Mouse (Mus musculus): Measurements from ENCODE around the gene Elp1. TPM values are rescaled to one million over a fixed set of nuclear protein-coding genes. Genes with fewer than 3 reads are reported as not detected.

The Elp1 gene
- polyA plus RNA-seq, 1 experiment: 16.0 TPM

DNA sequence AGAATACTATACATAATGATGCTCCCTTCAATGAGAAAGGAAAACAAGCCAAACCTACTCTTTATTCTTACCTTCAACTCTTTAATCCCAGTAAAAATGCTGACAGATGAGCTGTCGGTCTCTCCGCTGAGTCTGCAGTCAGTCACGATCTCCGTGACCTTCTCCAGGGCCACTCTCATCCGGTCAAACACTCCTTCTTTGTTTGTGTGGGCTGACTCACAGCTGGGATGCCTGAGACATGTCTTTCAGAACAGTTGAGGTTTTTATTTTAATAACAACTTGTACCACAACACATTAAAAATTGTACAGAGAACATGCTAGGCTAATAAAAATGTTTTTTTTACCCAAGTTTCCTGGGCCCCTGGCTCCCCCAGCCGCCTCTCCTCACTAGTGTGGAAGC is 35.5 kb upstream of the Elp1 start:
- 82% methylated on average over 6 of the region's 6 CpGs for WGBS
- no peak overlapping the region for H3K4me3 ChIP-seq (replicated peaks; ENCODE audit: extremely low read depth, low read depth, low read length)
- no peak for DNase-seq
- no peak for TF ChIP-seq POLR2A (IDR thresholded peaks at IDR 0.05; ENCODE audit: borderline replicate concordance, extremely low read depth, low read depth, low read length)
- no peak for TF ChIP-seq CTCF (IDR thresholded peaks at IDR 0.05; ENCODE audit: insufficient read depth, low read length)
- H3K4me1 ChIP-seq (ENCODE audit: control insufficient read depth, insufficient read depth, low read length): no peaks in the 10 kb centered on the region

DNA sequence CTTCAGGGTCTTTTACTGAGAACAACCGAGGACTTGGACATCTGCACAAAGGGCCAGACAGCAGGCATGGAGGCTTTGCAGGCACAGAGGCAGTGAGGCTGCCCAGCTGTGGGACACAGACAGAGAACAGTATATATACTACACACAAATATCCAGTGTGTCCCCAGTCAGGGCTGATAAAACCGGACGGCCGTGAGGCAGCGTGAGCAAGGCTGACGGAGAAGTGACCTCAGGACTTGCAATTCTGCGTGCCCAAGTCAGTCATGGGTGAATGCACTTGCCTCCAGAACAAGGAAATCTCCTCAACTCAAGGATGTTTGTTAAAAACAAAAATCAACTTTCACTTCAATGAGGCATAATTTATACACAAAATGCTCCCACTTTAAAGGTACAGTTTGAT is 29.9 kb upstream of the Elp1 start:
- 80% methylated on average over 7 of the region's 7 CpGs for WGBS
- DNase-seq: no peak
- H3K4me3 ChIP-seq (replicated peaks; ENCODE audit: extremely low read depth, low read depth, low read length): no peak overlapping the region
- TF ChIP-seq POLR2A (IDR thresholded peaks at IDR 0.05; ENCODE audit: borderline replicate concordance, extremely low read depth, low read depth, low read length) (no peak), CTCF (IDR thresholded peaks at IDR 0.05; ENCODE audit: insufficient read depth, low read length) (no peak)
- no peaks in the 10 kb centered on the region for H3K4me1 ChIP-seq (ENCODE audit: control insufficient read depth, insufficient read depth, low read length)

DNA sequence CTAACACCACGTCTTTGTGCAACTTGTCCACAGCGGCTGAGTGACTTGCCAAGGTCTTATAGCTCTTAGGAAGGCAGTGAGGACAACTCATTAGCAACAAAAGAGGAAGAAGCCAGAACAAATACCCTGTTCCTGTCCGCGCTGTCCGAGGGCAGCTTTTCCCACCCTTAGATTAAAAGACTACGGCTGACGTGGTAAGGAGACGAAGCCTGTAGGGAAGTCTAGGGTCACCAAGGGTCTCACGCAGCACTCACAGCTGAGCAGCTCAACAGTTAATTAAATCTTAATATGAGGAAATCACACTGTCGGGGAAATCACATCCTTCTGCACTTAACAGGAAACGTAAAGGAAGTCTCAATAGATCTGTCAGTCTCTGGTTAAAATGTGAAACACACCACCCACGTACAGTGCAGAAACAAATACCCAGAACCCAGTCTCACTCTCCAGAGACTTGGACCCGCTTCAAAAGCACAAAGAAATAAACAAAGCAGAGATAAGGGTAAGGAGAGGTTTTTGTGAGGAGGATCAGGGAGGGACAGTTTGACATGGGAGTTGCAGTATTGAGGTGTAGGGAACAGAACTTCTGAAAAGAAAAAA is 29.0 kb upstream of the Elp1 start:
- Histone ChIP-seq H3K4me3 (replicated peaks; ENCODE audit: extremely low read depth, low read depth, low read length) (peak overlapping the region; percentile 39), H3K4me1 (ENCODE audit: control insufficient read depth, insufficient read depth, low read length) (no peaks in the 10 kb centered on the region)
- TF ChIP-seq CTCF (IDR thresholded peaks at IDR 0.05; ENCODE audit: insufficient read depth, low read length) (no peak), POLR2A (IDR thresholded peaks at IDR 0.05; ENCODE audit: borderline replicate concordance, extremely low read depth, low read depth, low read length) (no peak)
- peak; percentile 7 for DNase-seq
- WGBS: 34% methylated on average over 13 of the region's 13 CpGs

DNA sequence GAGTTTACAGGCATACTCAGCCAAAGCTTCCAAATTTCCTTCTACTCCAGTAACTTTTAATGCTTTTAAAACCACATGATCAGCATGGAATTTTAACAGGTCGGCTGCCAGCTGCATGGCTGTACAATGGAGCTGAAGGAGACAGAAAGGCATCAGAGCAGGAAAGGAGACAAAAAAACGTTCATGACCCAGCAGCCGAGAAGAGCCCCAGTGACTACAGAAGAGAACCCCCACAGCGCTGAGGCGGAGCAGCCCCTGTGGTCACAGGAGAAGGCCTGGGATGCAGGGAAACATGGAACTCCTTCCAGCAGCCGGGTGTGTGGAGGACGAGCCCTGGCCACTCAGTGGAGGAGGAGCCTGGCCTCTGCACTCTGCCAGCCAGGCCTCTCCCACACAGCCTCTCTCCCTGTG is 27.4 kb upstream of the Elp1 start:
- peak; percentile 10 for DNase-seq
- 68% methylated on average over 7 of the region's 7 CpGs for WGBS
- no peak for TF ChIP-seq POLR2A (IDR thresholded peaks at IDR 0.05; ENCODE audit: borderline replicate concordance, extremely low read depth, low read depth, low read length)
- TF ChIP-seq CTCF (IDR thresholded peaks at IDR 0.05; ENCODE audit: insufficient read depth, low read length): no peak
- no peak overlapping the region for H3K4me3 ChIP-seq (replicated peaks; ENCODE audit: extremely low read depth, low read depth, low read length)
- no peaks in the 10 kb centered on the region for H3K4me1 ChIP-seq (ENCODE audit: control insufficient read depth, insufficient read depth, low read length)

DNA sequence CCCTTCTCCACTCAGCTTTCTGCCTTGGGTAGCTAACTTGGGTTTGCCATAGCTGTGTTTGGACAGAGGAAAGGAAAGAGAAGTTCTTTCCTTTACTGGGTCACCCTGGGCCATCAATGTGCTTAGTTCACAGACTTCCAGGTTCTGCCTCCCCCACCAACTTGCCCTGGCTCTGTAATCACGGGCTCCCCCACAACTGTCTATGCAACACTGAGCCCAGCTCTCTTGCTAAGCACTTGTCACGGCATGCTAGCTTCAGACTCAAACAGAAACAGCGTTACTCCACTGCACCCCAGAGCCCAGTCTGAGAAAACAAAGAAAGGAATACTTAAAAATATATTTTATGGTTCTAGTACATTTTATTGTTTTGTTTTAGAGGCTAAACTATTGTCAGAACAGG is 26.8 kb upstream of the Elp1 start:
- no peaks in the 10 kb centered on the region for H3K4me1 ChIP-seq (ENCODE audit: control insufficient read depth, insufficient read depth, low read length)
- no peak overlapping the region for H3K4me3 ChIP-seq (replicated peaks; ENCODE audit: extremely low read depth, low read depth, low read length)
- DNase-seq: no peak
- WGBS: 86% methylated on average over 3 of the region's 3 CpGs
- no peak for TF ChIP-seq CTCF (IDR thresholded peaks at IDR 0.05; ENCODE audit: insufficient read depth, low read length)
- TF ChIP-seq POLR2A (IDR thresholded peaks at IDR 0.05; ENCODE audit: borderline replicate concordance, extremely low read depth, low read depth, low read length): no peak

DNA sequence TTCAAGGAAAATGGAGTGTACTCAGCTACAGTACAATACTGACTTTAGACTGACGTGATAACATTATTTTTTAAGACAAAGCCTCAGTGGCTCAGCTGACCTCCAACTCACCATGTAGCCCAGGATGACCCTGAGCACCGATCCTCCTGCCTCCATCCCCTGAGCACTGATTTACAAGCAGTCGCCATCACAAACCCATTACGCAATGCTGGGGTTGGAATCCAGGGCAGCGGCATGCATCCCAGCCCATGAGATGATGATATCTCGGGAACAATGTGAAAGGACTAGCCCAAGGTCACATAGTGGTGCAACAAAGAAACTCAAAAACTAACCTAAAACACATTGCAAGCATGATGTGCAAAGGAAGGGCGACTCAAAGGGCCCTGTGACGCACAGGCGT is 22.1 kb upstream of the Elp1 start:
- WGBS: 88% methylated on average over 9 of the region's 9 CpGs
- no peak for DNase-seq
- TF ChIP-seq POLR2A (IDR thresholded peaks at IDR 0.05; ENCODE audit: borderline replicate concordance, extremely low read depth, low read depth, low read length): no peak
- no peak for TF ChIP-seq CTCF (IDR thresholded peaks at IDR 0.05; ENCODE audit: insufficient read depth, low read length)
- Histone ChIP-seq H3K4me1 (ENCODE audit: control insufficient read depth, insufficient read depth, low read length) (no peaks in the 10 kb centered on the region), H3K4me3 (replicated peaks; ENCODE audit: extremely low read depth, low read depth, low read length) (no peak overlapping the region)

DNA sequence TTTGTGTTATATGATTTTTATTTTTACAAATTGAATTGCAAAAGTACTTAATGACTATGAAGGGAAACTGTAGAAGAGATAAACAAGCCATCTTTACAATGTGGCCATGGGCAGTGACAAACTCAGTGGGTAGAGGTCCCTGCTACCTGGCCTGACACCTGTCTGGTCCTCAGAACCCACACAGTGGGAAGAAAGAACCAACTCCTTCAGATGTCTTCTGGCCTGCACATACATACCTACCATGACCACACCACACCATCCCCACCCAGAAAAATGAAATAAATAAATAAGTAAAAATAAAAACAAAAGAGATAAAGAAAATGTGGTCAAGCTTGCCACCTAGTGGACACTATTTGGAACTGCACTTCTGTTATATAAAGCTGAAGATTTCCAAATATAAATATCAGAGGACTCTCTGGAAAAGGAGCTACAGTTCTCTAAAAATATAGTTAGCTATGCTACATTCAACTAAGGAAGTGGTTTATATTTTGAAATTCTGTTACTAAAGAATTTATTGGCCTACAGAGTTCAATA is 18.0 kb upstream of the Elp1 start:
- no peak for DNase-seq
- H3K4me3 ChIP-seq (replicated peaks; ENCODE audit: extremely low read depth, low read depth, low read length): no peak overlapping the region
- TF ChIP-seq CTCF (IDR thresholded peaks at IDR 0.05; ENCODE audit: insufficient read depth, low read length) (peak; percentile 16; the same call in 1 of the 2 replicates), POLR2A (IDR thresholded peaks at IDR 0.05; ENCODE audit: borderline replicate concordance, extremely low read depth, low read depth, low read length) (no peak)
- H3K4me1 ChIP-seq (ENCODE audit: control insufficient read depth, insufficient read depth, low read length): no peaks in the 10 kb centered on the region

DNA sequence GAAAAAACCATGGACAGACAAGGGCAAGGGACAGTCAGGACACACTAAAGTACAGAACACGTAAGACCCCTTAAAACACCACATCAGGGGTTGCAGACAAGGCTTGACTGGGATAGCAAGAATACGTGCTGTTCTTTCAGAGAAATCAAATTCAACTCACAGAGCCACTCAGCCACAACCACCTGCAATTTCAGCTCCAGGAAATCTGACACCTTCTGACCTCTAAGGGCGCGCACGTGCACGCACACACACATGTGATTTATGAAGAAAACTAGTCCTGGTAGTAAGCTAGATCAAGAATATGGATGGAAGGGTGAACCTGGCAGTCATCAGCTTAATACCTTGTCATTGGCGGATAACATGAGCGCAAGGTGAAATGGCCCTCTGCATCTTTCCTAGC is 13.0 kb upstream of the Elp1 start:
- no peak for DNase-seq
- H3K4me3 ChIP-seq (replicated peaks; ENCODE audit: extremely low read depth, low read depth, low read length): no peak overlapping the region
- 87% methylated on average over 8 of the region's 8 CpGs for WGBS
- H3K4me1 ChIP-seq (ENCODE audit: control insufficient read depth, insufficient read depth, low read length): no peaks in the 10 kb centered on the region
- TF ChIP-seq CTCF (IDR thresholded peaks at IDR 0.05; ENCODE audit: insufficient read depth, low read length) (no peak), POLR2A (IDR thresholded peaks at IDR 0.05; ENCODE audit: borderline replicate concordance, extremely low read depth, low read depth, low read length) (no peak)

DNA sequence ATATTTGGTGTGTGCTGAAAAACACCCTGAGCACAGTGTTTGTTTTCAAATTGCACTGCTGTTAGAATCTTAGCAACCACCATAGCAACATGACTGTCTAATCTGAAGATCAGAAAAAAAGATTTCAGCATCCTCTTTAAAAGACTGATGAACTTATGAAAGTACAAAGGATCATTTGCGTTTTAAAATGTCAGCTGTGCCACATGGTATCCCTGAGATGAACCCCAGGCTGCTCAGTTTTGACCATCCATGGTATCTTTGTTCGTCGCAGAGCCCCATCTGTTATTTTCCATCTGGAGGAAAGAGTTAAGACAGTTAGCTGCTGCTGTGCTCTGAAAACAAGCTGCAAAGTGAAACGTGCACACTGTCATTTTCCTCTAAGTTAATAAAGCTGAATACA is 10.0 kb upstream of the Elp1 start:
- 74% methylated on average over 4 of the region's 4 CpGs for WGBS
- H3K4me3 ChIP-seq (replicated peaks; ENCODE audit: extremely low read depth, low read depth, low read length): no peak overlapping the region
- no peaks in the 10 kb centered on the region for H3K4me1 ChIP-seq (ENCODE audit: control insufficient read depth, insufficient read depth, low read length)
- TF ChIP-seq POLR2A (IDR thresholded peaks at IDR 0.05; ENCODE audit: borderline replicate concordance, extremely low read depth, low read depth, low read length): no peak
- no peak for TF ChIP-seq CTCF (IDR thresholded peaks at IDR 0.05; ENCODE audit: insufficient read depth, low read length)
- no peak for DNase-seq

DNA sequence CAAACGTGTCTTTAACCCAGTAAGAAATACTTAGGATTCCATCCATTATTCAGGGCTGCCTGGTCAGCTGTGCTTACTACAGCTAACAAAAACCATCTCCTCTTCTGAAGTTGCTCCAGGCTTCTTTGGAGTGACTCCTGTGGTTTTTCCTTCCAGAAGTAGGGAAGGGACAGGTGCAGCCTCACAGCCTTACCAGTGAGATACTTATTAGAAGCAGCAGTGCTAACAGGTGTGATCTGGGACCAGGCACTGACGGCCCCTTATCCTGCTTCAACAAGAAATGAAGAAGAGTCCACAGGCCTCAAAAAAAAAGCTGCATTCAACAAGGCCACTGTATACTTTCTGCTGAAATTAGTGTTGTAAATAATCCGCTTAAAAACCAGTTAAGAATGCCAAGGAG is 9.5 kb upstream of the Elp1 start:
- no peak for TF ChIP-seq CTCF (IDR thresholded peaks at IDR 0.05; ENCODE audit: insufficient read depth, low read length)
- TF ChIP-seq POLR2A (IDR thresholded peaks at IDR 0.05; ENCODE audit: borderline replicate concordance, extremely low read depth, low read depth, low read length): no peak
- H3K4me3 ChIP-seq (replicated peaks; ENCODE audit: extremely low read depth, low read depth, low read length): no peak overlapping the region
- H3K4me1 ChIP-seq (ENCODE audit: control insufficient read depth, insufficient read depth, low read length): no peaks in the 10 kb centered on the region
- DNase-seq: no peak
- WGBS: 70% methylated on average over 3 of the region's 3 CpGs
